8 mouse cellular contexts compared by ENCODE assay signal in the genomic region with DNA sequence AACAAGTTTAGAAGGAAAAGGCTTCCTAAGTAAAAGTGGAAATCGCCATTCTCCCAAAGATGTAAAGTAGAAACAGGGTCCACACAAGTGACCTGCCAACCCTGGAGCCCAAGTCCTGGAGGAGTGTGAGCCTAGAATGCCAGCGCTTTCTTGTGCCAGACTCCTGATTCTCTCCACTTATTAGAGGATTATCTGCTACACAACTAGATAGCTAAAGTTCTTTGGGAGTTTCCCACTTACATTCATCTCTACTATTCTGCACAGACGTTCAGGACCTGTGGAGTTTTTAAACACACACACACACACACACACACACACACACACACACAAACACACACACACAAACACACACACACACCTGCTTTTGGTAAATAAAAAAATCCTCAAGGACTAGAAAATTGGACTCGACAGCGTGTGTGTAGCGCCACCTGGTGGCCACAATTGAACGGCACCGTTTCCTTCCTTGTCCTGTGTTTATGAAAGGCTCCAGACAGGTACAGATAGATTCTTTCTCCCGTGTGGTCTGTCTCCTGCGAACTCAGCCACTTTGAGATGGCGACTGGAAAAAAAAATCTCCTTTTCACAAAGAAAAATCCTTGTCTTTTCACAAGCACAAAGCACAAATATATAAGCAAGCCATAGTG. TPM values are rescaled to one million over a fixed set of nuclear protein-coding genes. Genes with fewer than 3 reads are reported as not detected.
DNase-seq lines count a peak whose midpoint lies in the region; ATAC-seq and TF ChIP-seq lines count a peak whose summit lies in the region.

No protein-coding gene starts in this region.

- H3K27ac ChIP-seq in forebrain, postnatal 0 days (ENCODE audit: low read depth, low read length) = no peak overlapping the region
- H3K27ac ChIP-seq in liver, embryonic 11.5 days (ENCODE audit: low read depth, low read length) = no peak overlapping the region
- H3K27ac ChIP-seq in neural tube, embryonic 13.5 days (replicated peaks) = no peak overlapping the region

- no peaks in the 10 kb centered on the region for H3K9me3 ChIP-seq in forebrain, postnatal 0 days (ENCODE audit: low read length)
- no peaks in the 10 kb centered on the region for H3K9me3 ChIP-seq in liver, embryonic 11.5 days (ENCODE audit: control insufficient read depth, low read length)
- no peaks in the 10 kb centered on the region for H3K9me3 ChIP-seq in neural tube, embryonic 13.5 days

- H3K9ac ChIP-seq in forebrain, postnatal 0 days = no peak overlapping the region
- no peak overlapping the region for H3K9ac ChIP-seq in liver, embryonic 11.5 days (ENCODE audit: low read depth, low read length)
- no peak overlapping the region for H3K9ac ChIP-seq in neural tube, embryonic 13.5 days

- no peaks in the 10 kb centered on the region for H3K4me1 ChIP-seq in forebrain, postnatal 0 days (ENCODE audit: insufficient read depth)
- no peaks in the 10 kb centered on the region for H3K4me1 ChIP-seq in liver, embryonic 11.5 days (replicated peaks; ENCODE audit: control insufficient read depth, insufficient read depth, low read length)
- H3K4me1 ChIP-seq in neural tube, embryonic 13.5 days (replicated peaks) = peaks cover 7% of the 10 kb centered on the region; the same call in 1 of the 2 replicates

- no peaks in the 10 kb centered on the region for H3K36me3 ChIP-seq in forebrain, postnatal 0 days (ENCODE audit: insufficient read depth)
- H3K36me3 ChIP-seq in liver, embryonic 11.5 days (ENCODE audit: control insufficient read depth, insufficient read depth, low read length) = no peaks in the 10 kb centered on the region
- no peaks in the 10 kb centered on the region for H3K36me3 ChIP-seq in neural tube, embryonic 13.5 days

- peak; percentile 59; the same call in 1 of the 2 replicates for ATAC-seq in forebrain, postnatal 0 days
- ATAC-seq in liver, embryonic 11.5 days (replicated peaks; ENCODE audit: low FRiP score) = no peak
- 0 out of 2 replicates have a peak, but pooled peaks have one; percentile 45 for ATAC-seq in neural tube, embryonic 13.5 days (ENCODE audit: low read depth)

- WGBS in forebrain, postnatal 0 days = 18% methylated on average over 11 of the region's 11 CpGs
- WGBS in liver, embryonic 11.5 days = 20% methylated on average over 11 of the region's 11 CpGs
- 22% methylated on average over 11 of the region's 11 CpGs for WGBS in neural tube, embryonic 13.5 days

- H3K4me3 ChIP-seq in forebrain, postnatal 0 days (ENCODE audit: low read depth, low read length) = no peak overlapping the region
- H3K4me3 ChIP-seq in liver, embryonic 11.5 days (ENCODE audit: low read depth, low read length) = no peak overlapping the region
- H3K4me3 ChIP-seq in neural tube, embryonic 13.5 days = no peak overlapping the region

- no peak overlapping the region for H3K4me2 ChIP-seq in forebrain, postnatal 0 days (ENCODE audit: low read depth)
- no peak overlapping the region for H3K4me2 ChIP-seq in liver, embryonic 11.5 days
- H3K4me2 ChIP-seq in neural tube, embryonic 13.5 days = no peak overlapping the region

- peak; percentile 94 for TF ChIP-seq CTCF in forebrain, postnatal 0 days (IDR thresholded peaks at IDR 0.05; ENCODE audit: low read depth)

- H3K27me3 ChIP-seq in forebrain, postnatal 0 days (ENCODE audit: insufficient read depth, low read length) = no peaks in the 10 kb centered on the region
- H3K27me3 ChIP-seq in liver, embryonic 11.5 days (replicated peaks; ENCODE audit: control insufficient read depth, insufficient read depth, low read length) = no peaks in the 10 kb centered on the region
- no peaks in the 10 kb centered on the region for H3K27me3 ChIP-seq in neural tube, embryonic 13.5 days

- DNase-seq in layer of hippocampus, adult 11-12 months (ENCODE audit: low spot score) = peak; percentile 84
- DNase-seq in layer of hippocampus, adult 9-11 months = no peak
- DNase-seq in cerebellum, adult 11 months = peak; percentile 57
- DNase-seq in forebrain, postnatal 0 days = peak; percentile 91
- peak; percentile 46 to 84 for DNase-seq in kidney, adult 8-10 months
- DNase-seq in liver, embryonic 11.5 days (ENCODE audit: low spot score) = peak; percentile 63
- peak; percentile 29 for DNase-seq in telencephalon, adult 2 months (ENCODE audit: low read depth, low spot score)

RNA-seq across cellular contexts. Expression of a gene that starts 6.7 kb away (rescaled TPM):
- not detected in 2 replicates for total RNA-seq in forebrain, postnatal 0 days (2014; rRNA removed)
- not detected in 2 replicates for polyA plus RNA-seq in forebrain, postnatal 0 days (2015; fragmentation: Nextera tagmentation; extraction: Ambion mirVana)
- 0.32 and 0.40 TPM in 2 replicates for polyA plus RNA-seq in liver, embryonic 11.5 days (2014; fragmentation: Nextera tagmentation; extraction: Ambion mirVana)
- not detected in 2 replicates for polyA plus RNA-seq in neural tube, embryonic 13.5 days (2015; fragmentation: Nextera tagmentation; extraction: Ambion mirVana)
